In genomic region chr11:118600168-118600567, GRCm38 (mm10) we compare ENCODE assay signal across 11 mouse cellular contexts.
A peak's percentile ranks its signal among the peaks of the same experiment; 100 is the strongest.
DNase-seq lines count a peak whose midpoint lies in the region; ATAC-seq and TF ChIP-seq lines count a peak whose summit lies in the region.
"Had no signal": no experiment of that assay in that cellular context is flagged by ENCODE, and none has a peak within 500 bp of the region (broad histone marks: within the 10 kb centered on the region; RNA-seq: fewer than 3 reads in every experiment).

No protein-coding gene starts in this region.

- H3K4me3 ChIP-seq in forebrain, postnatal 0 days (ENCODE audit: low read depth, low read length), result no peak overlapping the region
- no peak overlapping the region for H3K4me3 ChIP-seq in midbrain, embryonic 16.5 days (ENCODE audit: low read depth, low read length)
- H3K4me3 ChIP-seq: heart, embryonic 13.5 days; limb, embryonic 12.5 days had no signal

- no peaks in the 10 kb centered on the region for H3K9me3 ChIP-seq in forebrain, postnatal 0 days (ENCODE audit: low read length)
- no peaks in the 10 kb centered on the region for H3K9me3 ChIP-seq in midbrain, embryonic 16.5 days (replicated peaks; ENCODE audit: control insufficient read depth, low read length, poor library complexity, severe bottlenecking)
- H3K9me3 ChIP-seq: heart, embryonic 13.5 days; limb, embryonic 12.5 days had no signal

- H3K27ac ChIP-seq in forebrain, postnatal 0 days (ENCODE audit: low read depth, low read length), result no peak overlapping the region
- peak overlapping the region; percentile 38 for H3K27ac ChIP-seq in midbrain, embryonic 16.5 days (ENCODE audit: low read length)
- H3K27ac ChIP-seq: heart, embryonic 13.5 days; limb, embryonic 12.5 days had no signal

- peaks cover 8% of the 10 kb centered on the region; the same call in 1 of the 2 replicates for H3K4me1 ChIP-seq in forebrain, postnatal 0 days (ENCODE audit: insufficient read depth)
- peaks cover 37% of the 10 kb centered on the region for H3K4me1 ChIP-seq in midbrain, embryonic 16.5 days (ENCODE audit: control insufficient read depth, insufficient read depth, low read length)
- H3K4me1 ChIP-seq: heart, embryonic 13.5 days had no signal

- peak overlapping the region; percentile 28; the same call in 1 of the 2 replicates for H3K9ac ChIP-seq in forebrain, postnatal 0 days
- peak overlapping the region; percentile 53; the same call in 1 of the 2 replicates for H3K9ac ChIP-seq in midbrain, embryonic 16.5 days (ENCODE audit: low read depth, low read length)
- H3K9ac ChIP-seq: heart, embryonic 13.5 days; limb, embryonic 12.5 days had no signal

- no peaks in the 10 kb centered on the region for H3K27me3 ChIP-seq in forebrain, postnatal 0 days (ENCODE audit: insufficient read depth, low read length)
- no peaks in the 10 kb centered on the region for H3K27me3 ChIP-seq in midbrain, embryonic 16.5 days (ENCODE audit: control insufficient read depth, insufficient read depth, low read depth, low read length)

- no peaks in the 10 kb centered on the region for H3K36me3 ChIP-seq in forebrain, postnatal 0 days (ENCODE audit: insufficient read depth)
- no peaks in the 10 kb centered on the region for H3K36me3 ChIP-seq in midbrain, embryonic 16.5 days (ENCODE audit: control insufficient read depth, insufficient read depth, low read length)
- H3K36me3 ChIP-seq: heart, embryonic 13.5 days; limb, embryonic 12.5 days had no signal

- DNase-seq in R1 (ENCODE audit: low read depth, low spot score), result peak; percentile 37
- DNase-seq in cerebellum, adult 11-12 months, result peak; percentile 79
- DNase-seq in forebrain, postnatal 0 days, result no peak
- DNase-seq in lung, postnatal 4 days, result no peak
- no peak for DNase-seq in spleen, adult 12 weeks (ENCODE audit: low spot score)
- no peak for DNase-seq in kidney, postnatal 36 days
- DNase-seq: gastrocnemius, postnatal 10 days; lung, adult 2 months had no signal

- no peak for TF ChIP-seq CTCF in forebrain, postnatal 0 days (IDR thresholded peaks at IDR 0.05; ENCODE audit: low read depth)

- ATAC-seq in forebrain, postnatal 0 days, result 0 out of 2 replicates have a peak, but pooled peaks have one; percentile 34
- ATAC-seq in midbrain, embryonic 16.5 days, result peak; percentile 50

- 3% methylated on average over 9 of the region's 9 CpGs for WGBS in forebrain, postnatal 0 days
- WGBS in midbrain, embryonic 16.5 days, result 4% methylated on average over 9 of the region's 9 CpGs

- H3K4me2 ChIP-seq in forebrain, postnatal 0 days (ENCODE audit: low read depth), result no peak overlapping the region
- peak overlapping the region; percentile 25 for H3K4me2 ChIP-seq in midbrain, embryonic 16.5 days (ENCODE audit: low read length)
- H3K4me2 ChIP-seq: heart, embryonic 13.5 days; limb, embryonic 12.5 days had no signal

Comparison
In these comparisons a context has a peak if more than half of its experiments do, and no peak if none do; other contexts are left out.
1. DNase-seq: peak in R1 (single experiment) and cerebellum, adult 11-12 months (single experiment); none in forebrain, postnatal 0 days (single experiment), lung, postnatal 4 days (0 of 2), spleen, adult 12 weeks (single experiment) and kidney, postnatal 36 days (0 of 2).